Mouse (Mus musculus): ENCODE data around the gene Haus2.

Haus2 gene

GRCm38 (mm10) chr2:120670253-120670652, 61.1 kb downstream of the Haus2 start:
- DNase-seq (ENCODE audit: low spot score): no peak
